Mouse (Mus musculus): ENCODE results near the gene Oxnad1.

GRCm38 (mm10) chr14:32055781-32056180 is 29.4 kb upstream of the Oxnad1 start:
- TF ChIP-seq CTCF (IDR thresholded peaks at IDR 0.05; ENCODE audit: borderline replicate concordance, insufficient read depth, low read depth, low read length) = no peak
- no peak for TF ChIP-seq POLR2A (IDR thresholded peaks at IDR 0.05; ENCODE audit: borderline replicate concordance, insufficient read depth, low read length)
